13 mouse cellular contexts compared by ENCODE assay signal in genomic region chr19:53644020-53644595, GRCm38 (mm10). TPM values are rescaled to one million over a fixed set of nuclear protein-coding genes. Genes with fewer than 3 reads are reported as not detected.
DNase-seq lines count a peak whose midpoint lies in the region; ATAC-seq and TF ChIP-seq lines count a peak whose summit lies in the region.
"Had no signal": no experiment of that assay in that cellular context is flagged by ENCODE, and none has a peak within 500 bp of the region (broad histone marks: within the 10 kb centered on the region; RNA-seq: fewer than 3 reads in every experiment).

No protein-coding gene starts in this region.

- DNase-seq in adrenal gland, adult (ENCODE audit: inconsistent age in 2 of 2, low spot score in 1 of 2) = peak; percentile 43 to 76
- DNase-seq in adrenal gland, postnatal 4 days (ENCODE audit: low spot score in 2 of 2) = no peak
- DNase-seq in kidney, adult 2 months = peak; percentile 28
- no peak for DNase-seq in midbrain, postnatal 0 days (ENCODE audit: low spot score)
- peak; percentile 23 for DNase-seq in retina, embryonic 14.5 days (ENCODE audit: low spot score)
- DNase-seq in spleen, adult 18-20 months = no peak
- DNase-seq: cerebellum, adult 9-10 months had no signal

- H3K36me3 ChIP-seq in kidney, adult 2 months (ENCODE audit: control insufficient read depth, insufficient read depth, low read length) = peaks cover 25% of the 10 kb centered on the region
- peaks cover 74% of the 10 kb centered on the region for H3K36me3 ChIP-seq in kidney, embryonic 15.5 days
- peaks cover 52% of the 10 kb centered on the region for H3K36me3 ChIP-seq in midbrain, postnatal 0 days (ENCODE audit: insufficient read depth, low read length)
- peaks cover 29% of the 10 kb centered on the region for H3K36me3 ChIP-seq in midbrain, embryonic 16.5 days (ENCODE audit: control insufficient read depth, insufficient read depth, low read length)

- H3K4me2 ChIP-seq in kidney, embryonic 15.5 days = no peak overlapping the region
- no peak overlapping the region for H3K4me2 ChIP-seq in midbrain, postnatal 0 days (ENCODE audit: low read depth, low read length, poor library complexity, severe bottlenecking)
- no peak overlapping the region for H3K4me2 ChIP-seq in midbrain, embryonic 16.5 days (ENCODE audit: low read length)
- H3K4me2 ChIP-seq: heart, embryonic 15.5 days; liver, embryonic 15.5 days; midbrain, embryonic 15.5 days had no signal

- no peak for TF ChIP-seq CTCF in kidney, adult 2 months (conservative IDR thresholded peaks at IDR 0.05; ENCODE audit: insufficient read depth, insufficient read length, low read depth, low read length)
- peak; percentile 29; the same call in 1 of the 2 replicates for TF ChIP-seq CTCF in midbrain, postnatal 0 days (IDR thresholded peaks at IDR 0.05)

- H3K4me3 ChIP-seq in kidney, adult 2 months (ENCODE audit: insufficient read depth, low read depth, low read length) = no peak overlapping the region
- H3K4me3 ChIP-seq in kidney, embryonic 15.5 days (replicated peaks) = no peak overlapping the region
- no peak overlapping the region for H3K4me3 ChIP-seq in midbrain, postnatal 0 days (ENCODE audit: low read depth, low read length)
- H3K4me3 ChIP-seq in midbrain, embryonic 16.5 days (ENCODE audit: low read depth, low read length) = no peak overlapping the region
- H3K4me3 ChIP-seq: heart, embryonic 15.5 days; liver, embryonic 15.5 days; midbrain, embryonic 15.5 days had no signal

- H3K4me1 ChIP-seq in kidney, adult 2 months (ENCODE audit: control insufficient read depth, insufficient read depth, low read length) = no peaks in the 10 kb centered on the region; the same call in 1 of the 2 replicates
- H3K4me1 ChIP-seq in kidney, embryonic 15.5 days = peaks cover 11% of the 10 kb centered on the region
- H3K4me1 ChIP-seq in midbrain, postnatal 0 days (ENCODE audit: insufficient read depth, low read length) = no peaks in the 10 kb centered on the region
- H3K4me1 ChIP-seq in midbrain, embryonic 16.5 days (ENCODE audit: control insufficient read depth, insufficient read depth, low read length) = peaks cover 2% of the 10 kb centered on the region; the same call in 1 of the 2 replicates
- H3K4me1 ChIP-seq: liver, embryonic 15.5 days had no signal

- H3K27me3 ChIP-seq in kidney, adult 2 months (replicated peaks; ENCODE audit: control insufficient read depth, insufficient read depth, low read length) = no peaks in the 10 kb centered on the region
- H3K27me3 ChIP-seq in kidney, embryonic 15.5 days = no peaks in the 10 kb centered on the region
- H3K27me3 ChIP-seq in midbrain, postnatal 0 days (ENCODE audit: insufficient read depth, low read length) = no peaks in the 10 kb centered on the region
- H3K27me3 ChIP-seq in midbrain, embryonic 16.5 days (ENCODE audit: control insufficient read depth, insufficient read depth, low read depth, low read length) = no peaks in the 10 kb centered on the region
- H3K27me3 ChIP-seq: heart, embryonic 15.5 days; liver, embryonic 15.5 days; midbrain, embryonic 15.5 days had no signal

- no peak overlapping the region for H3K27ac ChIP-seq in kidney, adult 2 months (ENCODE audit: insufficient read depth, low read depth, low read length)
- H3K27ac ChIP-seq in kidney, embryonic 15.5 days = no peak overlapping the region
- no peak overlapping the region for H3K27ac ChIP-seq in midbrain, postnatal 0 days (ENCODE audit: low read depth, low read length)
- no peak overlapping the region for H3K27ac ChIP-seq in midbrain, embryonic 16.5 days (ENCODE audit: low read length)
- H3K27ac ChIP-seq: heart, embryonic 15.5 days; liver, embryonic 15.5 days; midbrain, embryonic 15.5 days had no signal

- 80% methylated on average over 9 of the region's 9 CpGs for WGBS in kidney, adult 2 months
- WGBS in kidney, embryonic 15.5 days = 84% methylated on average over 9 of the region's 9 CpGs
- WGBS in midbrain, postnatal 0 days = 93% methylated on average over 9 of the region's 9 CpGs
- WGBS in midbrain, embryonic 16.5 days = 96% methylated on average over 9 of the region's 9 CpGs

- no peak for ATAC-seq in kidney, embryonic 15.5 days (replicated peaks; ENCODE audit: low FRiP score)
- ATAC-seq in midbrain, postnatal 0 days (ENCODE audit: low FRiP score) = no peak
- ATAC-seq in midbrain, embryonic 16.5 days = no peak
- ATAC-seq: inflammation-experienced regulatory T-cells, adult 6 months; midbrain, embryonic 15.5 days had no signal

- TF ChIP-seq POLR2A in kidney, adult 2 months (IDR thresholded peaks at IDR 0.05; ENCODE audit: low read depth, low read length) = no peak

- H3K9ac ChIP-seq in kidney, embryonic 15.5 days = no peak overlapping the region
- no peak overlapping the region for H3K9ac ChIP-seq in midbrain, postnatal 0 days (replicated peaks; ENCODE audit: low read length, poor library complexity, severe bottlenecking)
- no peak overlapping the region for H3K9ac ChIP-seq in midbrain, embryonic 16.5 days (ENCODE audit: low read depth, low read length)
- H3K9ac ChIP-seq: heart, embryonic 15.5 days; liver, embryonic 15.5 days; midbrain, embryonic 15.5 days had no signal

- H3K9me3 ChIP-seq in kidney, embryonic 15.5 days (replicated peaks) = no peaks in the 10 kb centered on the region
- no peaks in the 10 kb centered on the region for H3K9me3 ChIP-seq in midbrain, postnatal 0 days (ENCODE audit: low read length)
- H3K9me3 ChIP-seq in midbrain, embryonic 16.5 days (replicated peaks; ENCODE audit: control insufficient read depth, low read length, poor library complexity, severe bottlenecking) = no peaks in the 10 kb centered on the region
- H3K9me3 ChIP-seq: heart, embryonic 15.5 days; liver, embryonic 15.5 days; midbrain, embryonic 15.5 days had no signal

RNA-seq across cellular contexts. Expression of gene Rbm20, which starts 33.0 kb away (rescaled TPM):
- 1 to 10 TPM; 2.7 to 4.0 TPM for total RNA-seq in adrenal gland, postnatal 4 days (2021)
- 4.3 and 4.5 TPM in 2 replicates for polyA plus RNA-seq in kidney, adult 2 months (2012; rRNA removed)
- polyA plus RNA-seq in kidney, embryonic 15.5 days (2015; fragmentation: Nextera tagmentation; extraction: Ambion mirVana) = 2.9 and 3.0 TPM in 2 replicates
- 1.6 and 2.0 TPM in 2 replicates for total RNA-seq in midbrain, postnatal 0 days (2014; rRNA removed)
- polyA plus RNA-seq in midbrain, postnatal 0 days (2015; fragmentation: Nextera tagmentation; extraction: Ambion mirVana) = 0.44 and 0.75 TPM in 2 replicates
- polyA plus RNA-seq in midbrain, embryonic 16.5 days (2015; fragmentation: Nextera tagmentation; extraction: Ambion mirVana) = 0.75 and 0.89 TPM in 2 replicates

RNA-seq across cellular contexts. Expression of gene Smc3, which starts 43.9 kb away (rescaled TPM):
- total RNA-seq in adrenal gland, postnatal 4 days (2021) = 10 to 100 TPM; 49.4 to 55.9 TPM
- polyA plus RNA-seq in kidney, adult 2 months (2012; rRNA removed) = 3.3 and 5.1 TPM in 2 replicates
- polyA plus RNA-seq in kidney, embryonic 15.5 days (2015; fragmentation: Nextera tagmentation; extraction: Ambion mirVana) = 74.7 and 75.6 TPM in 2 replicates
- total RNA-seq in midbrain, postnatal 0 days (2014; rRNA removed) = 26.1 and 29.3 TPM in 2 replicates
- 39.4 and 45.7 TPM in 2 replicates for polyA plus RNA-seq in midbrain, postnatal 0 days (2015; fragmentation: Nextera tagmentation; extraction: Ambion mirVana)
- 55.9 and 66.5 TPM in 2 replicates for polyA plus RNA-seq in midbrain, embryonic 16.5 days (2015; fragmentation: Nextera tagmentation; extraction: Ambion mirVana)

RNA-seq across cellular contexts. Expression of gene Nutf2-ps1, which starts 55.2 kb away (rescaled TPM):
- total RNA-seq in adrenal gland, postnatal 4 days (2021) = 10 to 100 TPM; 88.1 to 98.9 TPM
- polyA plus RNA-seq in kidney, adult 2 months (2012; rRNA removed) = 96.4 and 112 TPM in 2 replicates
- 381 and 430 TPM in 2 replicates for polyA plus RNA-seq in kidney, embryonic 15.5 days (2015; fragmentation: Nextera tagmentation; extraction: Ambion mirVana)
- total RNA-seq in midbrain, postnatal 0 days (2014; rRNA removed) = 67.9 and 94.6 TPM in 2 replicates
- 160 and 200 TPM in 2 replicates for polyA plus RNA-seq in midbrain, postnatal 0 days (2015; fragmentation: Nextera tagmentation; extraction: Ambion mirVana)
- 212 and 234 TPM in 2 replicates for polyA plus RNA-seq in midbrain, embryonic 16.5 days (2015; fragmentation: Nextera tagmentation; extraction: Ambion mirVana)

Comparison
In these comparisons a context has a peak if more than half of its experiments do, and no peak if none do; other contexts are left out.
1. DNase-seq: peak in adrenal gland, adult (2 of 2), kidney, adult 2 months (single experiment) and retina, embryonic 14.5 days (single experiment); none in adrenal gland, postnatal 4 days (0 of 2), midbrain, postnatal 0 days (single experiment) and spleen, adult 18-20 months (0 of 2).